Comparison of ENCODE assay signal across 21 mouse cellular contexts in the genomic region with DNA sequence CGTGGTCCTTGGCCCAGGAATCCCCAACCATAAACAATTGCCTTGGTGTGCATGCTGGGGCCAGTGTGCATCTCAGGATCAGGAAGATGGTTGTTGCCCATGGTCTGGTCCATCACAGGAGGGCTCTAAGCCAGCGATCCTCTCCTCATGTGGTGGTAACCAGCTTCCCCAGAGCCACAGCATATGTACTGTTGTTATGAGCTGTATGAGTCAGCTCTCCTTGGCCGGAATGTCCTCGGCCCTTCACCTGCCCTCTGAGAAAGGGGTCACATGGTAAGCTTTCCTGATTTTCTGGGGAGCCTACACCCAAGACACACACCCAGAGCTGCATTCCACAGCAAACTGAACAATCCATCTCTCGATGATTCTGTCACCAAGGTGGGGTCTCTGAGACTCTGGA. TPM values are rescaled to one million over a fixed set of nuclear protein-coding genes. Genes with fewer than 3 reads are reported as not detected.
"Had no signal": no experiment of that assay in that cellular context is flagged by ENCODE, and none has a peak within 500 bp of the region (broad histone marks: within the 10 kb centered on the region; RNA-seq: fewer than 3 reads in every experiment).

No protein-coding gene starts in this region.

- DNase-seq: kidney, adult 11 months; kidney, adult 8-10 months; kidney, postnatal 10 days; kidney, postnatal 36 days; layer of hippocampus, postnatal 36 days; liver, postnatal 0 days; lung, postnatal 14 days; lung, postnatal 4 days; thymus, adult 18-20 months; thymus, postnatal 36 days had no signal

- H3K9me3 ChIP-seq: limb, embryonic 15.5 days; lung, embryonic 15.5 days; midbrain, embryonic 12.5 days; midbrain, embryonic 15.5 days; neural tube, embryonic 12.5 days; stomach, embryonic 15.5 days had no signal

- H3K9ac ChIP-seq: kidney, embryonic 15.5 days; limb, embryonic 12.5 days; limb, embryonic 15.5 days; liver, embryonic 14.5 days; liver, postnatal 0 days; lung, embryonic 15.5 days; midbrain, embryonic 12.5 days; midbrain, embryonic 15.5 days; neural tube, embryonic 12.5 days; stomach, embryonic 15.5 days had no signal

- H3K36me3 ChIP-seq: kidney, embryonic 15.5 days; limb, embryonic 12.5 days; limb, embryonic 15.5 days; lung, embryonic 15.5 days; midbrain, embryonic 12.5 days; midbrain, embryonic 15.5 days; neural tube, embryonic 12.5 days; stomach, embryonic 15.5 days had no signal

- H3K27ac ChIP-seq: kidney, embryonic 15.5 days; left cerebral cortex, adult 2 months; limb, embryonic 12.5 days; limb, embryonic 15.5 days; liver, embryonic 14.5 days; lung, embryonic 15.5 days; midbrain, embryonic 12.5 days; midbrain, embryonic 15.5 days; neural tube, embryonic 12.5 days; stomach, embryonic 15.5 days had no signal

- H3K4me2 ChIP-seq: kidney, embryonic 15.5 days; limb, embryonic 12.5 days; liver, embryonic 11.5 days; lung, embryonic 15.5 days; midbrain, embryonic 12.5 days; midbrain, embryonic 15.5 days; stomach, embryonic 15.5 days had no signal

- ATAC-seq: liver, postnatal 0 days; midbrain, embryonic 15.5 days had no signal

- H3K4me3 ChIP-seq: kidney, embryonic 15.5 days; left cerebral cortex, adult 2 months; limb, embryonic 12.5 days; limb, embryonic 15.5 days; lung, embryonic 15.5 days; midbrain, embryonic 12.5 days; midbrain, embryonic 15.5 days; neural tube, embryonic 12.5 days; stomach, embryonic 15.5 days had no signal

RNA-seq across cellular contexts. Expression of gene Bdkrb2, which starts 2.2 kb away (rescaled TPM):
- polyA plus RNA-seq: liver, embryonic 11.5 days; liver, embryonic 14.5 days had no signal

RNA-seq across cellular contexts. Expression of gene Bdkrb1, which starts 37.7 kb away (rescaled TPM):
- polyA plus RNA-seq: limb, embryonic 12.5 days; limb, embryonic 15.5 days; liver, embryonic 14.5 days; liver, postnatal 0 days; midbrain, embryonic 12.5 days; neural tube, embryonic 12.5 days had no signal
